Mouse (Mus musculus) lung, adult 2 months (tissue): ENCODE results near the gene Vps11.

Experiments used
- CTCF ChIP-seq: fragments of 200-500 bp; IDR thresholded peaks from 2 replicates; pipeline ENCODE4 v1.5.1; 2011; ENCODE audit warnings: mild to moderate bottlenecking, low read length, control low read depth; ENCODE audit not compliant: insufficient read depth
- POLR2A ChIP-seq: fragments of 200-500 bp; IDR thresholded peaks from 2 replicates; pipeline ENCODE4 v1.6.1; 2011; ENCODE audit warnings: low read depth, mild to moderate bottlenecking, control low read depth, low read length, borderline replicate concordance; ENCODE audit errors: extremely low read depth

- peak; percentile 29; the same call in 1 of the 2 replicates for TF ChIP-seq POLR2A
- no peak for TF ChIP-seq CTCF
These were observed 17.6 kb downstream of the Vps11 start, which contains the start of gene Hmbs for GRCm38 (mm10) chr9:44343781-44344421.
